Mouse (Mus musculus) liver, adult 2 months (tissue): ENCODE measurements around the gene Celf6. TPM values are rescaled to one million over a fixed set of nuclear protein-coding genes. Genes with fewer than 3 reads are reported as not detected.

Experiments used
- DNase-seq: peaks from one replicate; pipeline ENCODE4 v3.0.0-alpha.2; 2011; ENCODE audit warnings: low read depth, low spot score; ENCODE audit errors: extremely low read depth
- H3K27ac ChIP-seq: fragments of 200-500 bp; replicated peaks from 2 replicates; pipeline ENCODE4 v1.5.1; 2012; ENCODE audit warnings: low read depth, mild to moderate bottlenecking, control low read depth, inconsistent platforms, low read length; ENCODE audit not compliant: insufficient read depth
- H3K27me3 ChIP-seq: fragments of 200-500 bp; 2 replicates; pipeline ENCODE4 v1.6.1; 2012; ENCODE audit warnings: mild to moderate bottlenecking, moderate library complexity, low read length, inconsistent platforms; ENCODE audit not compliant: control insufficient read depth, insufficient read depth
- H3K36me3 ChIP-seq: fragments of 200-500 bp; 2 replicates; pipeline ENCODE4 v1.6.1; 2012; ENCODE audit warnings: low read length, inconsistent platforms; ENCODE audit not compliant: control insufficient read depth, insufficient read depth
- H3K4me1 ChIP-seq: fragments of 200-500 bp; 2 replicates; pipeline ENCODE4 v1.6.1; 2011; ENCODE audit warnings: low read length; ENCODE audit not compliant: control insufficient read depth, insufficient read depth
- H3K4me3 ChIP-seq: fragments of 200-500 bp; 2 replicates; pipeline ENCODE4 v1.5.1; 2011; ENCODE audit warnings: low read depth, mild to moderate bottlenecking, control low read depth, low read length, moderate library complexity; ENCODE audit not compliant: insufficient read depth
- H3K79me2 ChIP-seq: fragments of 200-500 bp; 2 replicates; pipeline ENCODE4 v1.6.1; 2012; ENCODE audit warnings: inconsistent platforms, mild to moderate bottlenecking, low read length, moderate library complexity; ENCODE audit not compliant: control insufficient read depth, insufficient read depth
- H3K9ac ChIP-seq: fragments of 200-500 bp; 2 replicates; pipeline ENCODE4 v1.6.1; 2012; ENCODE audit warnings: low read depth, mild to moderate bottlenecking, control low read depth, inconsistent platforms, low read length
- CTCF ChIP-seq: fragments of 200-500 bp; IDR thresholded peaks from 2 replicates; pipeline ENCODE4 v1.5.1; 2011; ENCODE audit warnings: low read depth, low read length, control low read depth
- POLR2A ChIP-seq: fragments of 200-500 bp; IDR thresholded peaks from 2 replicates; pipeline ENCODE4 v1.6.1; 2011; ENCODE audit warnings: low read length, control low read depth; ENCODE audit not compliant: insufficient read depth; ENCODE audit errors: extremely low read depth
- WGBS: fragments of 180-500 bp; shearing (Covaris S2); methylation state at CpG from one replicate; pipeline ENCODE4 v1.1.7; 2018; 5-methylcytosine and 5-hydroxymethylcytosine counted together
- polyA plus RNA-seq: library from polyadenylated mRNA; depleted of rRNA; stranded (reverse); fragments of >200 nt; gene quantifications from 2 replicates; pipeline ENCODE4 v1.2.3, GENCODE M21; 2012
- total RNA-seq: library from RNA; depleted of rRNA; stranded (reverse); fragments of >200 nt; gene quantifications from 2 replicates; pipeline ENCODE4 v1.2.3, GENCODE M21; 2014

The Celf6 gene
- total and polyA plus RNA-seq, 2 experiments = not detected

DNA sequence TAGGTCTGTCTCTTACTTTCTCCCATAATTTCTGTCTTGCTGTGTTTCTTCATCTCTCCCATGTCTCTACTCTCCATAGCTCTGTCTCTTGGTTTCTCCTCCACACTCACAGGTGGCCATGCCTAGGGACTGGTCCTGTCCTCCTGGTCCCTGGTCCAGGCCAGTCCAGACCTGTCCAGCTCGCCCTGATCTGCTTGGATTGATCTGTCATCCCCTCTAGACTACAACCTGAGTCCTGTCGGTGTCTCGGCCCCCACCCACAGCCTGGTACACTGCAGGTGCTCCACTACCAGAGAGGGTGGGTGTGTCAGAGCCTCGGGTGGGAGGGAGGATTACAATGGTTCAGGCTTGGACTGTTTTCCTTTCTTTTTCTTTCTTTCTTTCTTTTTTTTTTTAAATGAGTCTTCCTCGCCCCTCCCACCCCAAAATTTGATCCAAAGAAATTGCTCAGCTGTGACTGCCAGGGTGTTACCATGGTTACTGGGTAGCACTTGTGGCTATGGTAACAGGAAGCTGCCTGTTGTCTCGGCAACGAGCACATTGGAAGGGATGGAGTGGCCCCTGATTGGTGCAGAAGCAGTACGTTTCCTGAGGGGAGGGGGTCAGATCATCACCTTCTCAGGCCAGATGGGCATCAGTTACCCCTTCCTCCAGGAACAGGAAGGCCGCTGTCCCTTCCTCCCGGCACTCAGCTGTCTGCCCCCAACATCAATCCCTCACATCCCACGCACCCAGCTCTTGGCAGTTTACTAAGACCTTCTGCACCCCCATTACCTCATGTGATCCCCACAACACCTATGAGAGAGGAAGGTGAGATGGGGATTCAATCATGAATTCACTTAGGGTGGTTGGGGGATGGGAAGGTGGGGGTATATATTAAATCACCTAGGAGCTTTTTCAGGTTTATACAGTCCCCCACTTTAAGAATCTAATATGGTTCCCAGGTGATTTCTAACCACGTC is 11.3 kb downstream of the Celf6 start:
- Histone ChIP-seq H3K36me3 (no peaks in the 10 kb centered on the region), H3K9ac (no peak overlapping the region), H3K4me1 (no peaks in the 10 kb centered on the region), H3K27me3 (peaks cover 12% of the 10 kb centered on the region), H3K27ac (no peak overlapping the region), H3K79me2 (no peaks in the 10 kb centered on the region), H3K4me3 (no peak overlapping the region)
- 51% methylated on average over 12 of the region's 12 CpGs for WGBS
- TF ChIP-seq POLR2A (no peak), CTCF (no peak)
- DNase-seq = no peak

GRCm38 (mm10) chr9:59589703-59590439 is 12.2 kb downstream of the Celf6 start:
- no peak overlapping the region for H3K27ac ChIP-seq
- no peaks in the 10 kb centered on the region for H3K4me1 ChIP-seq
- H3K36me3 ChIP-seq = no peaks in the 10 kb centered on the region
- DNase-seq = no peak
- no peak for TF ChIP-seq CTCF
- no peak for TF ChIP-seq POLR2A
- H3K27me3 ChIP-seq = peaks cover 11% of the 10 kb centered on the region
- no peaks in the 10 kb centered on the region for H3K79me2 ChIP-seq
- H3K9ac ChIP-seq = no peak overlapping the region
- H3K4me3 ChIP-seq = no peak overlapping the region
- WGBS = 77% methylated on average over 10 of the region's 10 CpGs

- WGBS = 52% methylated on average over 8 of the region's 8 CpGs
- Histone ChIP-seq H3K9ac (no peak overlapping the region), H3K4me1 (no peaks in the 10 kb centered on the region), H3K27me3 (peaks cover 12% of the 10 kb centered on the region), H3K4me3 (no peak overlapping the region), H3K79me2 (no peaks in the 10 kb centered on the region), H3K27ac (no peak overlapping the region), H3K36me3 (no peaks in the 10 kb centered on the region)
- DNase-seq = no peak
- TF ChIP-seq POLR2A (no peak), CTCF (no peak)
These were observed 23.9 kb downstream of the Celf6 start for GRCm38 (mm10) chr9:59601661-59602060.

DNA sequence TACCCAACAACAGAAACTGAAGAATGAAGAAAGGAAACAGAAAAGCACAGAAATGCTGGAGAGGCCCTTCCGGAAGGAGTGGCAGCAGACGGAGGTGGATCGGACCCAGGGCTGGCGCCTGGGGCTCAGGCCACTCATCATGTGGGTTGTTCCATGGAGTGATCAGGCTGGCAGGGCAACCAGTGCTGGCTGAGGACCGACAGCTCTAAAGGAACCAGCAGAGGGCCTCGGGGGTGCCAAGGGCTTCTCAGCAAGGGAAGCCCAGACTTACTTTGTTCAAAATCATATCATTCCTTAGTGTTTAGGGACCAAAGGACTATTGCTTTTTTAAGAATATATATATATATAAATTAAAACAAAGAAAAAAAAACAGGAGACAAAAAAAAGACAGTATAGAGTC is 28.2 kb downstream of the Celf6 start:
- Histone ChIP-seq H3K27ac (no peak overlapping the region), H3K9ac (no peak overlapping the region), H3K36me3 (no peaks in the 10 kb centered on the region), H3K4me3 (no peak overlapping the region), H3K27me3 (peaks cover 8% of the 10 kb centered on the region), H3K4me1 (no peaks in the 10 kb centered on the region), H3K79me2 (no peaks in the 10 kb centered on the region)
- TF ChIP-seq POLR2A = no peak
- TF ChIP-seq CTCF = no peak
- DNase-seq = no peak
- WGBS = 66% methylated on average over 6 of the region's 6 CpGs

- DNase-seq = no peak
- 88% methylated on average over 2 of the region's 2 CpGs for WGBS
- Histone ChIP-seq H3K27ac (no peak overlapping the region), H3K4me1 (no peaks in the 10 kb centered on the region), H3K9ac (no peak overlapping the region), H3K79me2 (no peaks in the 10 kb centered on the region), H3K36me3 (no peaks in the 10 kb centered on the region), H3K27me3 (no peaks in the 10 kb centered on the region; the same call in 1 of the 2 replicates), H3K4me3 (no peak overlapping the region)
- TF ChIP-seq POLR2A (no peak), CTCF (no peak)
These were observed 33.2 kb downstream of the Celf6 start for GRCm38 (mm10) chr9:59610950-59611349.
